Mouse (Mus musculus) kidney, postnatal 14 days (tissue): ENCODE results near the gene Shld2.

Source experiments
- DNase-seq: peaks from one replicate; pipeline ENCODE4 v3.0.0; 2022; ENCODE audit warnings: mixed read lengths

Gene Shld2

DNA sequence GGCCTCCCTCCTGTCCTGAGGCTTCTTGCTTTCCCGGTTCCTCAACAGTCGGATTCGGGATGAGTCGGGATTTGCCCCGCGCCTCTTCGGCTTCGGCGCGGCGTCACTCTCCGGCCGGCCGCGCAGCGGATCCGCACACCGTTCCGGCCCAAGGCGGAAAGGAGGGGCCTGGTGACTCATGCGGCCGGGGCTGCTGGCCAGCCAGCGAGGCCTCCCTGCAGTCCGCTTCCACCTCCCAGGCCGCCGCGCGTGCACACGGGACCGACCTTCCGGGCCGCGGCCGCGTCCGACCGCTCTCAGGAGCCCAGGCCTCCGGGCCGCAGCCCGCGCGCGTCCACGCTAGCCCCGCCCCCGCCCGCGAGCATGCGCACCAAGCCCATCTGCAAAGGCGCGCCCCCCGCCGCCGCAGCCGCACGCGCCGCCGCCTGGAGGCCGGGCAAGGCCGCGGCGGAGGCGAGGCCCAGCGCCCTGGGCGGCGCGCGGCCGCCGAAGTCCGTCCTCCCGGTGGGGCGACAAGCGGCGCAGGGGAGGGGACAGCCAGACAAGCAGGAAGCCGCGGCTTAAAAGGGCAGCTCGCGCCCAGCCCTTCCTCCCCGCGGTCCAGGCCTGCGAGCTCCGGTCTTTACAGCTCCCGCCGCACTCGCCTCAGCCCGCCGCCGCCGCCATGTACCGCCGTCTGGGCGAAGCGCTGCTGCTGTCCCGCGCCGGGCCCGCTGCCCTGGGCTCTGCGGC, at the start of gene Shld2, which contains the start of gene Glud1:
Shld2 (minus strand) TSS at position 260 of the 732 bp plus-strand sequence.
Glud1 (plus strand) TSS at position 494 of the 732 bp plus-strand sequence.
- DNase-seq = peak; percentile 99

GRCm38 (mm10) chr14:34359676-34360244, 49.5 kb upstream of the Shld2 start:
- DNase-seq = no peak

DNA sequence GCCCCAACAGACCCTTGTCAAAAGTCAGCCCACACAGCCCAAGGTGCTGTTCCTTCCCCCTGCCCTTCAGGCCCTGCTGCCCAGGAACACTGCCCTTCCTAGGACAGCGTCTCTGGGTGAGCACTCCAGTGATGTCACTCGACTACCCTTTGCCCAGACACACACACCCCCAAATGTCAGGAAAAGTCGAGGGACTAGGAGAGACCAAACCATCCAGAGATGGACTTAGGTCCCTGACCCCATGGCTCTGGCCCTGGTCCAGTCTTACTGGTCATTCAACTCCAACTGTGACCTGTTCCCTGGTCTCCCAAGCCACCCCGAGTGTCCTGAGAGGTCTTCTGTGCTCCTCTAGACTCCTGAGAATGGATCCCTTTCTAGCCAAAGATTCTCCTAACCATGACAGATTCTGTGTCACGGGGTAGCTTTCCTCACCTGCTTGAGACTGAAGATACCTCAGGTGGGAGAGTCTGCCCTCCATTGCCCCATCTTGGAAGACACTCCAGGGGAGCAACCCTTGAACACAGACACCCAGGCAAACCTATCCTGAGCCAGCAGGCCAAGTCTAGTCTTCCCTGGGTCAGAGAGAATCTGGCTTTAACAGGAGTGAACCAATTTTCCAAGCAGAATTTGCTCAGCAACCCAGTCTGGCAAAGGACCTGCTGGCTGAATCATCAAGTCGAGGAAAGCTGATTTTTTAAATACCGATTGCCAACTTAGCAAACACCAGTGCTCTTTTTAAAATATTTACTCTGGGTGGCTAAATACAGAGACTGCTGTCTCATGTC, 47.6 kb upstream of the Shld2 start:
- DNase-seq = peak; percentile 80

GRCm38 (mm10) chr14:34355301-34355700, 45.0 kb upstream of the Shld2 start, which contains the start of gene Fam25c:
Fam25c (minus strand) TSS chr14:34355433.
- DNase-seq = no peak

DNA sequence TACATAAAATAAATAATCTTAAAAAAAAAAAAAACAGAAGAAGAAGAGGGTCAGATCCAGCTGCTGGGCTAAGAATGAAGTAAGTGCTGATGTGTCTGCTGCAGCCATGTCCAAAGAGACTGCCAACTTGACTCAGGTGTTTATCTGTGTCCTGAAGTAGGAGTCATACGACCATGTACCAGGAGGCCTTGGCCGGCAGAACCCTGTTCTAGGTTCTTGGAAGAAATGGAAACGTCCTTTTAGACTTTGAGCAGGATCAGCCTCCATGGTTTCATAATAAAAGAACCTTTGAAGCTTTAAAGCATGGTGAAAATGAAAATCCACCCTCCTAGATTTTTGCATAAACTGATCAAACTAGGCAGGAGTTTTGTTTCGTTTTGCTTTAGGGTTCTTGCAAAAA, 44.2 kb upstream of the Shld2 start:
- no peak for DNase-seq

- no peak for DNase-seq
Observed at GRCm38 (mm10) chr14:34353326-34353725, 43.0 kb upstream of the Shld2 start.

DNA sequence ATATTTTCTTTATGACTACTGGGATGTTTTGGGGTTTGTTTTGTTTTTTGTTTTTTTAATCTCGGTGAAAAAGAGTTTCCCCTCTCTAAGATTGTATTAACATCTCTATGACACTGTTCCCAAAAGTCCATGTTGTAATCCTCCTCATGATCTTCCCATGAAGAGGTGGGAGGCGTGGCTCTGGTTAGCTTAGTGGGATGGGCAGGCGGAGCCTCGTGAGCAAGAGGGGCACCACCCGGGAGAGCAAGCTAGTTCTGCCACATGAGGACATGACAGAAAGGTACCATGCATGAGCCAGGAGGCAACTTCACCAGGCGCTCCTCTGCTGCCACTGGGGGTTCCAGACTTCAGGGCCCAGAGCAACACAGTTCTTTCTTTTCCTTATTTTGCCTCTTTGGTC, 42.2 kb upstream of the Shld2 start:
- DNase-seq = no peak

GRCm38 (mm10) chr14:34351660-34352059, 41.4 kb upstream of the Shld2 start:
- DNase-seq = no peak

- DNase-seq = no peak
Observed at GRCm38 (mm10) chr14:34349007-34349406, 38.7 kb upstream of the Shld2 start.

- no peak for DNase-seq
Observed at GRCm38 (mm10) chr14:34348301-34348700, 38.0 kb upstream of the Shld2 start.

DNA sequence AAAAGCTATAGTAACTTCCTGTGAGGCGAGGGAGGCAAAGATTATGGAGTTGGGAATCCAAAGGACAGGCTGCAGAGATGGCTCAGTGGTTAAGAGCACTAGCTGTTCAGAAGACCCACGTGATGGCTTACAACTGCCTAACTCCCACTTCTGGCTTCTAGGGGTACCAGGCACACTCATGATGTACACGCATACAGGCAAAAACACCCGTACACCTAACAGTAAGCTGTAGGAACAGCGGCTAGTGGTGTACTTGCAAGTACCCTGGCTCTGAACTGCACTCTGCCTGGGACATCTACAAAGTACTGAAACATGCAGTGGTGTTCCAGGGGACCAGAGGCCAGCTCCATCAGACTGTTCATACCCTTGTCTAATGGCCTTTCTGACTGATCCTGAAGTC, 36.8 kb upstream of the Shld2 start:
- no peak for DNase-seq

GRCm38 (mm10) chr14:34345771-34346566, 35.7 kb upstream of the Shld2 start:
- DNase-seq = no peak

- no peak for DNase-seq
Observed at GRCm38 (mm10) chr14:34344361-34344760, 34.1 kb upstream of the Shld2 start.

DNA sequence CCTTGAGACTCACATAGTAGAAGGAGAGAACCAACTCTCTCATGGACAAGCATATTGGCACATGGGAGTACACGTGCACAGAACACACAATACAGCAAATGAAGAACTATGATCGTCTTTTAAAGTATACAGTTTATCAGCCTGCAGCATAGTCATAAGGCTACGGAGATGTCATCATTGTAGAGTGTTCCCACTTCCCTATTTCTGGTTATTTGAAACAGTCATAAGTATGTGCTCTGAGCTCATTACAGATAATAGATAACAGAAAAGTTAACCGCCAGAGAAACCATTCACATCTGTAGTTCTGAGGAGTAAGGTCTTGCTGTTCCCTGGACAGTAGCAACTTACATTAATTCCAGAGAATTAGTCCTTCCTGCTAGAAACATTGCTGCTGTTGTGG, 32.8 kb upstream of the Shld2 start:
- no peak for DNase-seq

GRCm38 (mm10) chr14:34341993-34342392, 31.7 kb upstream of the Shld2 start:
- no peak for DNase-seq

- DNase-seq = no peak
Observed at GRCm38 (mm10) chr14:34339446-34339845, 29.2 kb upstream of the Shld2 start.

- no peak for DNase-seq
Observed at GRCm38 (mm10) chr14:34332476-34332875, 22.2 kb upstream of the Shld2 start.

DNA sequence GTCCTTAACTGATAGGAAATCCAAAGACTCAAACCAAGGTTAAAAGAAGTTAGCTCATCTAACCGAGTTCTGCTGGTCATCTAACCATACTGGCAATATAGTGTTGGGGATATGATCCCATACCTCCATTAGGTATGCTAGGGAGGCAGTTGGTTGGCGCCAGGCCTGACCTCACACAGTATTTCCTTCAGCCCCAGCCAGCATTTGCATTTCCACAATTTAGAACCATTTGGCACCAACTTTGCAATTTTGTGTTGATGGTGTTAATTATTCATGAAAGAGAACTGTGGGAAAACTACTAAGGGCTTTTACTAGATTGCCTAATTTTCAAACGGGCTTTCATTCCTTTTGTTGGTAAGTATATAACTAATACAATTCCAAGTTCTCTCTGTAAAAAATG, 21.6 kb upstream of the Shld2 start:
- no peak for DNase-seq

GRCm38 (mm10) chr14:34330657-34331158, 20.4 kb upstream of the Shld2 start:
- DNase-seq = no peak

DNA sequence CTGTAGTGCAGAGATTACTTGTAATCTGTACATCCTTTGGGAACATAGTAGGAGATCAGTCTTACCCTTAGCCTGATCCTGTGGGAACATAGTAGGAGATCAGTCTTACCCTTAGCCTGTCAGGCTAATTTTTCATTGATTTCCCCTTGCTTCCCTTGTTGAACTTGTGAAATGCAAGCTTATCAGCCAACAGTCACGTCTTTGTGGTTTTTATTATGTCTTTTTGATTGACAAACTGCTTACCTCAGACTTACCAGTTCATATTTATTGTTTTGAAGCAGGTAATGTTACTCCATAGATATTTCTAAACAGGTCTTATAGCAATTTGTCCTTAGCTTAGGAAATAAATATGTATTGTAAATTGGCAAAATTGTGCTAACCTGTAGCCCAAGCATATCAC, 17.3 kb upstream of the Shld2 start:
- DNase-seq = no peak

GRCm38 (mm10) chr14:34326606-34327005, 16.3 kb upstream of the Shld2 start:
- no peak for DNase-seq

DNA sequence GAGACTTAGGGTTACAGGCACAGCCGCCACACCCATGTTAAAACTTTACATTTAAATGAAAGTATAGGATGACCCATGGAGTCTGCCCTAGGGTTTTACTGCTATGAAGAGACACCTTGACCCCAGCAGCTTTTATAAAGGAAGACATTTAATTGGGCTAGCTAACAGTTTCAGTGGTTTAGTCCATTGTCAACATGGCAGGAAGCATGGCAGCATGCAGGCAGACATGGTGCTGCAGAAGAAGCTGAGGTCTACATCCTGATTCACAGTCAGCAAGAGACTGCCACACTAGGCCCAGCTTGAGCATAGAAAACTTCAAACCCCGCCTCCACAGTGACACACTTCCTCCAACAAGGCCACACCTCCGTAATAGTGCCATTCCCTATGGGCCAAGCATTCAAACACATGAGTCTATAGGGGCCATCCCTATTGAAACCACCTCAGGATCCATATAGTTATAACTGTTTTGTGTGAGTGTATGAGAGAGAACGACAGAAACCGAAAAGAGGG, 13.3 kb upstream of the Shld2 start:
- no peak for DNase-seq
